Mouse (Mus musculus) kidney, adult 2 months (tissue): Measurements from ENCODE around the gene Tmc1. TPM values are rescaled to one million over a fixed set of nuclear protein-coding genes. Genes with fewer than 3 reads are reported as not detected.

Source experiments
- DNase-seq: peaks from one replicate; pipeline ENCODE4 v3.0.0; 2021
- H3K27ac ChIP-seq: fragments of 200-500 bp; 2 replicates; pipeline ENCODE4 v1.5.1; 2012; ENCODE audit warnings: low read depth, low read length, control low read depth, inconsistent platforms; ENCODE audit not compliant: insufficient read depth
- H3K27me3 ChIP-seq: fragments of 200-500 bp; replicated peaks from 2 replicates; pipeline ENCODE4 v1.6.1; 2012; ENCODE audit warnings: mild to moderate bottlenecking, moderate library complexity, low read length, inconsistent platforms; ENCODE audit not compliant: control insufficient read depth, insufficient read depth
- H3K36me3 ChIP-seq: fragments of 200-500 bp; 2 replicates; pipeline ENCODE4 v1.6.1; 2012; ENCODE audit warnings: mild to moderate bottlenecking, moderate library complexity, low read length, inconsistent platforms; ENCODE audit not compliant: control insufficient read depth, insufficient read depth
- H3K4me1 ChIP-seq: fragments of 200-500 bp; 2 replicates; pipeline ENCODE4 v1.6.1; 2011; ENCODE audit warnings: low read length; ENCODE audit not compliant: control insufficient read depth, insufficient read depth
- H3K4me3 ChIP-seq: fragments of 200-500 bp; 2 replicates; pipeline ENCODE4 v1.5.1; 2011; ENCODE audit warnings: mild to moderate bottlenecking, low read depth, low read length, control low read depth; ENCODE audit not compliant: insufficient read depth
- CTCF ChIP-seq: fragments of 200-500 bp; conservative IDR thresholded peaks from 2 replicates; pipeline ENCODE4 v1.5.1; 2011; ENCODE audit warnings: low read depth, mild to moderate bottlenecking, control low read depth, low read length, moderate library complexity, mixed read lengths; ENCODE audit not compliant: insufficient read depth, insufficient read length
- POLR2A ChIP-seq: fragments of 200-500 bp; IDR thresholded peaks from one replicate; pipeline ENCODE4 v1.6.1; 2011; ENCODE audit warnings: low read depth, low read length, control low read depth
- WGBS: fragments of 180-500 bp; shearing (Covaris S2); methylation state at CpG from one replicate; pipeline ENCODE4 v1.1.7; 2018; 5-methylcytosine and 5-hydroxymethylcytosine counted together
- polyA plus RNA-seq: library from polyadenylated mRNA; depleted of rRNA; stranded (reverse); fragments of >200 nt; gene quantifications from 2 replicates; pipeline ENCODE4 v1.2.3, GENCODE M21; 2012; rRNA removed

Gene Tmc1
- polyA plus RNA-seq, 1 experiment: 0.08 TPM

- H3K4me3 ChIP-seq: no peak overlapping the region
- TF ChIP-seq POLR2A (no peak), CTCF (no peak)
These were observed 192.2 kb downstream of the Tmc1 start for GRCm38 (mm10) chr19:20761675-20762426.

GRCm38 (mm10) chr19:20761119-20761518 lies 192.9 kb downstream of the Tmc1 start:
- WGBS: 83% methylated on average over 3 of the region's 3 CpGs
- no peaks in the 10 kb centered on the region for H3K27me3 ChIP-seq
- TF ChIP-seq POLR2A (no peak), CTCF (no peak)
- H3K4me1 ChIP-seq: no peaks in the 10 kb centered on the region
- H3K27ac ChIP-seq: no peak overlapping the region
- no peak for DNase-seq
- H3K36me3 ChIP-seq: no peaks in the 10 kb centered on the region
- H3K4me3 ChIP-seq: no peak overlapping the region

More at GRCm38 (mm10) chr19:20761675-20762426, 192.2 kb downstream of the Tmc1 start:
- Histone ChIP-seq H3K27me3 (no peaks in the 10 kb centered on the region), H3K36me3 (no peaks in the 10 kb centered on the region), H3K27ac (no peak overlapping the region), H3K4me1 (no peaks in the 10 kb centered on the region)
- no peak for DNase-seq
- WGBS: 61% methylated on average over 4 of the region's 4 CpGs

DNA sequence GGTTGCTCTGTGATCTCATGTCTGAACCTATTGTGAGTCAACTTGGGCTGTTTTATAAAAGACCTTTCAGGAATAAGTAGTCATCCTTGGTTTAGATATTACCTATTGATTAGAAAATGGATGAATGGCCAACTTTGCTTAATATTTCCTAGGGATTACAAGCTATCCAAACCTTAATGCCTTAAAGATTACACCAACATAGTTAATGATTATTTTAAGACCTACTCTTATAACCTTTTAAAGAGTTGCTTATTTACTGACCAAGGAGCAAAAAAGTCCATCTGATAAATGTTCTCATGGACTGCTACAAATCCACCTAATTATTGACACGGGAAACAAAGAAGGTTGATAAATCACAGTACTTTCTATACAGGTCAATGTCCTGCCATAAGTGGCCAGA lies 209.4 kb downstream of the Tmc1 start:
- WGBS: 39% methylated on average over 1 of the region's 1 CpGs
- H3K36me3 ChIP-seq: no peaks in the 10 kb centered on the region
- TF ChIP-seq POLR2A (no peak), CTCF (no peak)
- H3K27me3 ChIP-seq: no peaks in the 10 kb centered on the region
- H3K27ac ChIP-seq: no peak overlapping the region
- H3K4me1 ChIP-seq: no peaks in the 10 kb centered on the region
- no peak overlapping the region for H3K4me3 ChIP-seq
- no peak for DNase-seq

Other genes starting within 250 kb of the Tmc1 start
- gene Aldh1a7, start 226.6 kb downstream of the Tmc1 start, polyA plus RNA-seq: 4.0 and 5.1 TPM in 2 replicates